Mouse (Mus musculus): ENCODE results near the gene Gm13278.
"Not testable (repeated sequence)": the region's sequence is repeated elsewhere in the genome, so short reads cannot be mapped to it uniquely, and the experiment has no call there.

GRCm38 (mm10) chr4:88779550-88779949, 11.8 kb upstream of the Gm13278 start, which contains the start of gene Gm13272:
- TF ChIP-seq CTCF (IDR thresholded peaks at IDR 0.05; ENCODE audit: control insufficient read depth, insufficient read depth, low read length); POLR2A (IDR thresholded peaks at IDR 0.05; ENCODE audit: borderline replicate concordance, control insufficient read depth, low read depth, low read length): not testable (repeated sequence)
